ENCODE assay signal across 22 mouse cellular contexts in the genomic region with DNA sequence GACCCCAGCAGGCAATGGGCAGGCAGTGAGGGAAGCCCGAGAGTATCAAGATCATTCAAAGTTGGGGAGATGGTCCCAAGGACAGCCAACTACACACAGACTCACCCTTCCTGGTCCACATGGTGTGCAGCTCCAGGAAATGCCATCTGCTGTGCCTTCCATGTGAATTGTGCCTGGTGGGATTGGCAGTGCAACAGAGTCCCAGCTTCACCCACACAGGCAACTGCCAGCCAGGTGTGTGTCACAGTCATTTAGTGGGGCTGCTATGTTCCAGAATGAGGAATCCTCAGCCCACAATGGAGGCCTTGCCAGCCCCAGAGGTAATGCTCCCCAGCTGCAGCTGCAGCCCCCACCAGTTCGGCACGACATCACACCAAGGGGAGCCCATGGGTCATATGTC. TPM values are rescaled to one million over a fixed set of nuclear protein-coding genes. Genes with fewer than 3 reads are reported as not detected.
DNase-seq lines count a peak whose midpoint lies in the region; ATAC-seq and TF ChIP-seq lines count a peak whose summit lies in the region.
"Had no signal": no experiment of that assay in that cellular context is flagged by ENCODE, and none has a peak within 500 bp of the region (broad histone marks: within the 10 kb centered on the region; RNA-seq: fewer than 3 reads in every experiment).

No protein-coding gene starts in this region.

- H3K36me3 ChIP-seq in intestine, postnatal 0 days (ENCODE audit: control insufficient read depth, insufficient read depth), result no peaks in the 10 kb centered on the region
- H3K36me3 ChIP-seq: heart, embryonic 13.5 days; kidney, embryonic 15.5 days; limb, embryonic 13.5 days; lung, embryonic 15.5 days; neural tube, embryonic 12.5 days had no signal

- H3K4me3 ChIP-seq in left cerebral cortex, adult 2 months, result no peak overlapping the region
- no peak overlapping the region for H3K4me3 ChIP-seq in layer of hippocampus, adult 2 months
- no peak overlapping the region for H3K4me3 ChIP-seq in intestine, postnatal 0 days (ENCODE audit: low read depth, low read length)
- H3K4me3 ChIP-seq: heart, embryonic 13.5 days; kidney, embryonic 15.5 days; limb, embryonic 13.5 days; lung, embryonic 15.5 days; neural tube, embryonic 12.5 days had no signal

- peak overlapping the region; percentile 66 for H3K27ac ChIP-seq in left cerebral cortex, adult 2 months
- peak overlapping the region; percentile 43; the same call in 1 of the 2 replicates for H3K27ac ChIP-seq in layer of hippocampus, adult 2 months
- no peak overlapping the region for H3K27ac ChIP-seq in intestine, postnatal 0 days (ENCODE audit: low read depth, low read length)
- H3K27ac ChIP-seq: heart, embryonic 13.5 days; hindbrain, embryonic 14.5 days; kidney, embryonic 15.5 days; limb, embryonic 13.5 days; liver, embryonic 14.5 days; lung, embryonic 15.5 days; neural tube, embryonic 12.5 days had no signal

- no peak for TF ChIP-seq CTCF in left cerebral cortex, adult 2 months (IDR thresholded peaks at IDR 0.05)
- TF ChIP-seq CTCF in layer of hippocampus, adult 2 months (conservative IDR thresholded peaks at IDR 0.05), result no peak
- TF ChIP-seq CTCF in intestine, postnatal 0 days (IDR thresholded peaks at IDR 0.05; ENCODE audit: low read depth), result no peak

- intact Hi-C loops in left cerebral cortex, adult 2 months (cut with DNase I), result loop anchor here (5.0 kb wide), 1 partner anchor 35 kb away; a partner anchor contains a TSS
- intact Hi-C loops in left cerebral cortex, postnatal 4 days (cut with DNase I), result no loop called here
- intact Hi-C loops in left cerebral cortex, postnatal 36 days (cut with DNase I), result no loop called here

- H3K4me1 ChIP-seq in intestine, postnatal 0 days (replicated peaks; ENCODE audit: control insufficient read depth, insufficient read depth, low read length), result no peaks in the 10 kb centered on the region
- H3K4me1 ChIP-seq: kidney, embryonic 15.5 days; neural tube, embryonic 12.5 days had no signal

- H3K4me2 ChIP-seq in intestine, postnatal 0 days (replicated peaks; ENCODE audit: low read depth), result no peak overlapping the region
- H3K4me2 ChIP-seq: heart, embryonic 13.5 days; hindbrain, embryonic 14.5 days; kidney, embryonic 15.5 days; limb, embryonic 13.5 days; lung, embryonic 15.5 days; neural tube, embryonic 12.5 days had no signal

- no peak overlapping the region for H3K9ac ChIP-seq in intestine, postnatal 0 days (ENCODE audit: low read depth, low read length)
- H3K9ac ChIP-seq: heart, embryonic 13.5 days; hindbrain, embryonic 14.5 days; kidney, embryonic 15.5 days; limb, embryonic 13.5 days; liver, embryonic 14.5 days; lung, embryonic 15.5 days; neural tube, embryonic 12.5 days had no signal

- no peak for ATAC-seq in intestine, postnatal 0 days
- ATAC-seq: forebrain, embryonic 14.5 days had no signal

- no peaks in the 10 kb centered on the region for H3K9me3 ChIP-seq in intestine, postnatal 0 days (ENCODE audit: control insufficient read depth)
- H3K9me3 ChIP-seq: heart, embryonic 13.5 days; kidney, embryonic 15.5 days; limb, embryonic 13.5 days; lung, embryonic 15.5 days; neural tube, embryonic 12.5 days had no signal

- peak; percentile 20 to 60 for DNase-seq in left cerebral cortex, adult 2 months (ENCODE audit: extremely low spot score in 1 of 2, low spot score in 2 of 2)
- DNase-seq in left cerebral cortex, postnatal 4 days, result no peak
- peak; percentile 86 for DNase-seq in brain, adult 2 months (ENCODE audit: low read depth, low spot score)
- DNase-seq in layer of hippocampus, adult 2 months (ENCODE audit: low spot score in 2 of 2), result peak; percentile 58 to 66
- peak; percentile 53 to 73 for DNase-seq in left cerebral cortex, postnatal 36 days (ENCODE audit: low spot score in 2 of 2)
- no peak for DNase-seq in adrenal gland, postnatal 4 days (ENCODE audit: low spot score in 2 of 2)
- DNase-seq: cerebellum, adult 8-10 months; gastrocnemius, postnatal 10 days; heart, adult 18-20 months; heart, postnatal 36 days; lung, postnatal 4 days; thymus, postnatal 36 days had no signal

- no peaks in the 10 kb centered on the region for H3K27me3 ChIP-seq in intestine, postnatal 0 days (replicated peaks; ENCODE audit: control insufficient read depth, insufficient read depth, low read length)
- H3K27me3 ChIP-seq: kidney, embryonic 15.5 days; lung, embryonic 15.5 days; neural tube, embryonic 12.5 days had no signal

- 87% methylated on average over 3 of the region's 3 CpGs for WGBS in intestine, postnatal 0 days

RNA-seq across cellular contexts. Expression of a gene that starts 33.8 kb away (rescaled TPM):
- total RNA-seq in left cerebral cortex, adult 2 months (2021), result 1 to 10 TPM; 4.8 to 6.7 TPM
- total RNA-seq in left cerebral cortex, postnatal 4 days (2021), result 1 to 10 TPM; 2.2 to 2.7 TPM
- total RNA-seq in layer of hippocampus, adult 2 months (2021), result 1 to 10 TPM; 1.5 to 1.6 TPM
- total RNA-seq in left cerebral cortex, postnatal 36 days (2021), result 1 to 10 TPM; 4.4 to 4.9 TPM
- 0.20 and 0.27 TPM in 2 replicates for polyA plus RNA-seq in intestine, postnatal 0 days (2015; fragmentation: Nextera tagmentation; extraction: Ambion mirVana)
- total RNA-seq in adrenal gland, postnatal 4 days (2021), result 1 to 10 TPM; 1.9 to 7.2 TPM
- total RNA-seq: common myeloid progenitor, adult 5-6 weeks had no signal

Comparison
In these comparisons a context has a peak if more than half of its experiments do, and no peak if none do; other contexts are left out.
1. DNase-seq: peak in left cerebral cortex, adult 2 months (2 of 2), brain, adult 2 months (single experiment), layer of hippocampus, adult 2 months (2 of 2) and left cerebral cortex, postnatal 36 days (2 of 2); none in left cerebral cortex, postnatal 4 days (single experiment) and adrenal gland, postnatal 4 days (0 of 2).